Mouse (Mus musculus): ENCODE measurements around the gene Gap43.
"Not testable (repeated sequence)": the region's sequence is repeated elsewhere in the genome, so short reads cannot be mapped to it uniquely, and the experiment has no call there.

The Gap43 gene

DNA sequence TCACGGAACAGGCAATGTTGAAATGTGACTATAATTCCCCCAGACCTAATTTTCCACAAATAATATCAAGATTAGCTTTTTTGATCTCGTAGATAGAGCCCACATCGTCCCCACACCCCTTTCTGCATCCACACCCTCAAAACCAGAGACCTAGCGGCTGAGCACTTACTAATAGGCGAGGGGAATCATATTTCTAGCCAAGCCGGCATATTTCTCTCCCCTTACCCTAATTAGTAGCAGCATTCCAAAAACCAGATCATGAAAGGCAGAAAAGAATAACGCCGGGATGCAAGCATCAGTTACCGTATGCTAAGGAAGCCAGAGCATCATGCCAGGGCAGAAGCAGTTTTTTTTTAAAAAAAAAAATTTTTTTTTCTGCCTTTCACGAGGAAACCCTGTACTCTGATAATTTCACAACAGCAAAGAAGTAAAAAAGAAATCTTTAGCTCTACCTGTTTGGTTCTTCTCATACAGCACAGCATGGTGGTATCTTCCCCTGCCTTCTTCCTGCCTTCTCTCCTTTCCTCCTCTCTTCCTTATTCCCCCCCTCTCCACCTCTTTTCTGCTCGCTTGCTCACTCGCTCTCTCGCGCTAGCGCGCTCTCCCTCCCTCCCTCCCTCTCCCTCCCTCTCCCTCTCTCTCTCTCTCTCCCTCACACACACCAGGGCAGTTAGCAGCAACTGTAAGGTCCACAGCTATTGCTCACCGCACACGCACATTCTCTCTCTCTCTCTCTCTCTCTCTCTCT, at the start of gene Gap43:
Gene Gap43, minus strand, starts transcription at position 631 of the 748 bp plus-strand sequence.
- DNase-seq (ENCODE audit: low read depth, low spot score) = no peak

DNA sequence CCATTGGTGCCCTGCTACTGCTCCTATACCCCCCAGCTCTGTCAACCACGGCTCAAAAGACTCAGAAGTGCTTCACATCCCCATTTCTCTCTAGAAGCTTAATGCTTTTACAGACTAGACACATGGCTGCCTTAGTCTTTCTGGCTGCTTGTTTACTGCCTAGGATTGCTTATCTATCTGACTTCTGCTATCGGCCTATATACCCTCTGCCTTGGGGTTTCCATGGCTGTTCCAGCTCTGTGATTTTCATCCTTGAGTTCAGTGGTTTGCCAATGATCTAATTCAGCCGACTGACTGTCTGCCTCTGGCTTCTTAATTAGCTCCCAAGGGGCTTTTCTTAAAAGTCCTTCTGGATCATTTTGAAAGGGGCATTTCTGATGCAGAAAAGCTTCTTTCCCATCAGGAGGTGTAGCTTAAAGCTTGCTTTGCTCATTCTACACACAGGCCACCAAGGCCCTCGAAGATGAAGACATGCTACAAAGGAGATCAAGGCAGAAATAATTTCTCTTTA, 40.9 kb upstream of the Gap43 start:
- no peak for DNase-seq (ENCODE audit: low read depth, low spot score)

DNA sequence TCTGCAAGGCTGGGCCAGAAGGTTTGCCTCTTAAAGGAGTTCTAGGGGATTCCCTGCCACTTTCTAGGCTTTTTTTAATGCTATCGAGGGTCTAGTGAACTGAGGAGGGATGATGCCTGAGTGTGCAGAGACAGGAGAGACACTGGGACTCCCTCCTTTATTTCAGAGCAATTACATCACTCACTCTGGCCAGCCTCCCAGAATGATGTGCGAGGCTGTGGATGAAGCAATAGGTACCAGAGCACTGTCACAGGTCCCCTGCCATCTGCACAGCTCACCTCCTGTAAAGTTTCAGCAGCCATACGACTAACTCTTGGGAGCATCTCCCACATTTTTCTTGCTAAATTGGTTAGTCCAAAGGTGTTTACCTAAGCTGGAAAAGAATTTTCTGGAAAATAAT, 40.2 kb upstream of the Gap43 start:
- DNase-seq (ENCODE audit: low read depth, low spot score) = no peak

DNA sequence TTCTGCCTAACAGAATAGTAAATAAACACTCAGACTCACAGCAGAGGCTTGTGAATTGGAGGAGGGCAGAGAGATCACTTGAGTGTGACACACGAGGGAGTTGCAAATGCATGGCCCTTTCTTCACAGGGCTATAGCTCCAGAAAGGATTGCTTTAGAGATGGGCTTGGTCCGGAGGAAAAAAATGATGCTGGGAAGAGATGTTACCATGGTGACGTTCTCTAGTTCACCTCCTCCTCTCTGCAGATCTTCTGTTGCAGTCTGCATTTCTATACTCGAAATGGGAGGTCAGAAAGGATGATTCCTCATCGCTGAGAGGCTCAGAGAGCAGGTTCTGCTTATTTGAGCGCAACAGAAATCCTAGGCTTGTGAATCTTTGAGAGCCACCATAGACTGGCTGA, 29.7 kb upstream of the Gap43 start:
- DNase-seq (ENCODE audit: low read depth, low spot score) = no peak

DNA sequence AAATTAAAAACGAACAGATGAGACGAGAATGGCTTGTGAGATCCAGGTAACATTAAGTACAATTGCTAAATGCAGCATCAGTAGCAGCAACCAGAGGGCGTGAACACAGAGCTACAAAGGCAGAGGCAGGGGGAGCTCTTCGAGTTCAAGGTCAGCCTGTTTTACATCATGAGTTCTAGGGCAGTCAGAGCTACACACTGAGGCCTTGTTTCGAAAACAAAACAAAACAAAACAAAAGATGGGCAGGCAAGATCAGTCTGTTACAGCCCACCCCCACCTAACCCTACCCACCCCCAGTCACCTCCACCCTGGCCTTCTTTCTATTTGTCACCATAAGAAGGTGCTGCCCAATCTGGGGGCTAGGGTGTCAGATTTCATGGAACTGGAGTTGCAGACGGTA, 28.9 kb upstream of the Gap43 start:
- peak; percentile 5 for DNase-seq (ENCODE audit: low read depth, low spot score)

DNA sequence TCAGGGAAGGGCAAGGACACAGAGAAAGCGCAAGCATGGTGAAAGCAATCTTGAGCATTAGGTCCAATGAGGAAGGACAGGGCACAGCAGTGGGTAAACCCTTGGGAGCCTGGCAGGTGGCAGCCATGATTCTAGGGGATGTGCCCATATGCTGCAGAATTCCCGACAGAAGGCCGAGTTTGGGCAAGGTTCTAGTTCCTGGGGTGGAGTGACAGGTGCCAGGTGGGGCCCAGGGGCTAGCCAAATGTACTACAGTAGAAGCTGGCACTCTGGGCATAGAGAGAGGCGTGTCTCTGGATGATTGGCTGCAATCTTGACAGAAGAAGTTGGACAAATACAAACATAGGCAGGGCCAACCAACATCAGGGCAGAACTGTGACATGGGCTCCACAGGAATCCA, 19.6 kb upstream of the Gap43 start:
- no peak for DNase-seq (ENCODE audit: low read depth, low spot score)

DNA sequence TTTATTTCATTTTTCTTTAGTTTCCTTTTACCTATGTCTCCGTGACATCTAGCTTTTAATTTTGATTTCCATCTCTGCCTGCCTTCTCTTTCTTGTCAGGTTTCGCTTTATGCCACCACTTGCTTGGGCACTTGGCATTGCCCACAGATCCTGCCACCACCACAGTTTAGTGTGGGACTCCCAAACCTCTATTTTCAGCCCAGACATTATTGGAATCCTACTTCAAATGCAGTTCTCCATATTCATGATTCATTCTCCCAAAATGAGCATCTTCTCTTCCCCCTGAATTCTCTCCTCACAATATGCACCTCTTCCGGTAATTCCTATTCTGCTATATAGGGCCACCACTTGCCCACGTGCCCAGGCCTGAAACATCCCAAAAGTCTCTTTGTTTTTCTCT, 17.6 kb upstream of the Gap43 start:
- DNase-seq (ENCODE audit: low read depth, low spot score) = no peak

DNA sequence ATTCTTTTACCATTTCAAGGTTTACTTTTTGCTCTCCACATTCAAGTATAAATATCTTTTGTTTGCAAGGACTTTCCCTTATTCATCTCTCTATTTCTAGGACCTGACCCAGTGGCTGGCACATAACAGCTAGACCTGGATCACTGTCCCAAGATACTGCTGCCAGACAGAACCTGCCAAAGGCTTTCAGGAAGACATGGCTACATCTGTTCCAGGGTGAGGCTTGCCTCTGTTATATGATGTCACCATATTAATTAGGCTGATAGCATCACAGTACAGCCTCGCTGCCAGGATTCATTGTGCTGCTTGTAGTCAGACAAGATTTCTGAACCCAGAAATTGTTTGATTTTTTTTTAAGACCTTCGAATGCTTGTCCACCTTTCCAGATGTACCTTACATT, 9.6 kb upstream of the Gap43 start:
- DNase-seq (ENCODE audit: low read depth, low spot score) = no peak

DNA sequence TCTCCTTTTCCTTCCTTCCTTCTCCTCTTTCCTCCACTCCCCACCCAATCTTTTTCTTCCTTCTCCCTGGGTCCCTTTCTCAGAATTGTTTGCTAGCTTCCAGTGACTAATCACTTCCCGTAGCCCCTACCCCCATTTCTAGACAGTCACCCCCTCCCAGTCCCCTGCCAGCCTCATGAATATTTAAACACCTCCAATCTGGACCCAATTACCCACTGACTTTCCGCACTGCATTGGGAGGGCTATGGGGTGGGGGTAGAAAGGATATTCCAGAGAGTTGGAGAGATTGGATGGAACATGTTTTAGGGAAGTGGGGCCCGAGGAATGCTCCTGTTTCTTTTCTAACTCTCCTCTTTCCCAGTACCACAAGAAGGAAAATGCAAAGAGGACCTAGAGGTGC, 414 bp upstream of the Gap43 start:
- not testable (repeated sequence) for DNase-seq (ENCODE audit: low read depth, low spot score)

DNA sequence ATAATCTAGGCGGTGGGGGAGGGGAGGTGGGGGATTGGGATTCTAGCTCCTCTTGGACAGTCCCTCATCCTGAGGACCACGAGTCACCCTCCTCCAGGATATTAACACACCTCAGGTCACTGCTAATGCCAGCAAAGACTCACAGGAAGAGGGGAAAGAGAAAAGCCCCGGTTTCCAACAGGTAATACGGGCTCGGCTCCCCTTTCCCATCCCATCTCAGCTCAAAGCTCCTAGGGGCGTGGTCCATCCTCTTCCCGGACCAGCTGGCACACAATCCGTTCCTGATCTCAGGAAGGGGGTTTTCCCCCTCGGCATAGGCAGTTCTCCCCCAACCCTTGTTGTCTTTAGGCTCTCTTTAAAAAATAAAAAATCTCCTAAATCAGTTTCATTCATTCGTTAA, 939 bp downstream of the Gap43 start:
- DNase-seq (ENCODE audit: low read depth, low spot score) = no peak

DNA sequence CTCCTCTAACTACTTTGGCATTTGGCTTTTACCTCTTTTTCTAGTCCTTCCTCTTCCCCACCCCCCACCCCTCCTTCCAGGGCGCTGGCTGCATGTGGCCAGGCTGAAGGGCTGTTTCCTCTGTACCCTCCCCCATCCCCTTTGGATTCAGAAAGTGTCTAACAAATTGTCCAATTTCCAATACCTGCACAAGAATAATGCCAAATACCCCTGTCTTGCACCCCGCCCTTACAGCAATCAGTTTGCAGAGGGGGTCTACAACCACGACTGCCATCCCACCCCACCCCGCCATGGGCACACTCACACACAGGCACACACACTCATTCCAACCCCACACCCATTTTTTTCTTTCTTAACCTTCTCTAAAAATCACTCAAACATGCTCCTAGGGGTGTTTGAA, 1.5 kb downstream of the Gap43 start:
- DNase-seq (ENCODE audit: low read depth, low spot score) = no peak

DNA sequence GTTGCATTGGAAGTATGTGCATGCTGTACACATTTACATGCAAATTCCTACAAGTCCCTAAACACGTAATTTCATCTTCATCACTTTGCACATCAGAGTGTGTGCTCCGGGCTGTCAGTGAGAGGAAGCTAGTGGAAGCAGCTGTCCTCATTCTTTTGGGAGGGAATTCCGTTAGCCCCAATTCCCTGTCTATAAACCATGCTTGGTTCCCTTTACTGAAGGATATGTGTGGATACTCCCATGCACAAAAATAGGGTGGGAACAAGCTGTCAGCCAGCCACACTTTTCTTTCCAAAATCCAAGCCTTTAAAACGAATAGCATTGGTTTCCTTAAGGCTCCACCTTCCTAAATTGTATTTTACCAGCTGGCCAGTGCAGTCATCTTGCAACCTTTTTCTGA, 2.1 kb downstream of the Gap43 start:
- no peak for DNase-seq (ENCODE audit: low read depth, low spot score)

DNA sequence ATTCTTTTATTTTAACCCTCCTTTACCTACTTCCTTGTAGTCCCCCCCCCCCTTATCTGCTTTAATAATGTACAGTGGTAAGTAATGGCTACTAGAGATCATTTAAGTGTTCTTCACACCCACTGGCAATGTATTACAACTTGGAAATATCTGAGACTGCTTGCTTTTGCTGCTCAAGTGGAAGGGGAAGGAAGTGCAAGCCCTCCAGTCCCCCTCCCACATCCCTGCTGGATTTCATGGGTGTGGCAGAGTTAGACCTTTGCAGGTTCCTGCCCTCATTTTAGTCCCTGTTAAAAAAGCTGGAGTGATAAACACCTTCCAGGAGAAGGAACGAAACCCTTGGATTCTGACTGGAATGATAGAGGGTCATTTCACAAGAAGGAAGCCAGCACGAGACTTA, 2.8 kb downstream of the Gap43 start:
- DNase-seq (ENCODE audit: low read depth, low spot score) = no peak

DNA sequence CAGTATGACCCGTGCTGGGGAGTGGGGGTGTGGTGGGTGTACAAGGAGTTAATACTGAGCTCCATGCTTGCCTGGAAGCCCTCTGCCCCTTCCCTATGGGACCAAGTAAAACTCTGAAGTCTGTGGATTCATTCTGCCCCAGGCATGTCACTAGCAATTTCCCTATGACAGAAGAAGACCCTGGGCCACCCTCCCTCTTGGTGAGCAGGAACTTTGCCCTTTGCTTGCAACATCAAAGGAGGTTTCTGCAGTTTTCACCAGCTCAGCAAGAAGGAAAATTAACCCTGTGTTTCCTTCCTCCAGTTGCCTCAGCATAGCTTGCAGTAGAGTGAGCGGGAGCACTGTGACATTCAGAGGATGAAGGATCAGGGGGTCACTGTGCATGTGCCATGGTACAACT, 3.8 kb downstream of the Gap43 start:
- no peak for DNase-seq (ENCODE audit: low read depth, low spot score)

DNA sequence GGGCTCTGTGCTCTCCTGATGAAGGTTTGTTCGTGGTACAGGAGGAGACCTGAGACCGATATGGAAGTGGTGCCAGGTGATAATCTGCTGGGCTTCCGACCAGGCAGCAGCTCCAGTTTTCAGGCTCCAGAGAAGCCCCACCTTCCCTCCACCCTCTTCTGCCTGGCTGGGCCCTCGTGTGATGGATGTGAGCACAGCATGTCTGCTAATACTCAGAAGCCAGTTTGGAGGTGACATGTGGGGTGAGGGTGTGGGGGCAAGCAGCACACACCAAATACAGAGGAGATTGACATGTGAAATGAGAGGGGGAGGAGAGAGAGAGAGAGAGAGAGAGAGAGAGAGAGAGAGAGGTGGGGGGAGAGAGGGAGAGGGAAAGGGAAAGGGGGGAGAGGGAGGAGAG, 8.1 kb downstream of the Gap43 start:
- DNase-seq (ENCODE audit: low read depth, low spot score) = no peak

DNA sequence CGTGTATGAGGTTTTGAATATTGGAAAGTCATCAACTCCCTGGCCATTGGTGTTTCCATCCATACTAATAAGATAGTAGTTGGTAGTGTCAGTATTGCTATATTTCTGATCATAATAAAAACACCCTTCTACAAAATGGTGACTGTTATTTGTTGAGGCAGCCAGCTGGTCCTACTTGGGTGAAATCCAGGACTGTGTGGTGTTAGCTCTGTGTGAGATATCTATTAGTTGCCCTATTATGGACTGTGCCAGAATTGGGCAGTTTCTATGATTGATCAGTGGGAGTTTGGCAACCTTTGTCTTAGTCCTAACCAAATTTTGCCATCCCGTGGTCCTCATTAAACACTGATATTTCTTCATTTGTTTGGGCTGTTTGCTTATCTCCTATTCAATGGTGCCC, 14.3 kb downstream of the Gap43 start:
- no peak for DNase-seq (ENCODE audit: low read depth, low spot score)

DNA sequence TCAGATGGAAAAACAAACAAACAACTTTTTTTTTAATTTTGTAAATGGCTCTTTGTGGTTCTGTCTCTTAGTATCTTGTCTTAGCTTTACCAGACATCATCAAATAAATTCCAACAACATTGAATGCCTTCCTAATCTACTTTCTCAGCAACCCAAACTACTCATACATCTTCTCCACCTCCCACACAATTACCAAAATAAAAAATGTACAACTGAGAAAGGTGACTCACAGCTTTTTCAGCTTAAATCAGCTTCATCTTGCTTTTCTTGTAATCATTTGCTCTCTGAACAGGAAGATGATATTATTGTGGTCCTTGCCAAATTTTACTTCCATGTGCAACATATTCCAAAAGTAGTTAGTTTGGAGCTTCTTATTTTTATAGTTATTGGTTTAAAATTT, 14.9 kb downstream of the Gap43 start:
- no peak for DNase-seq (ENCODE audit: low read depth, low spot score)

DNA sequence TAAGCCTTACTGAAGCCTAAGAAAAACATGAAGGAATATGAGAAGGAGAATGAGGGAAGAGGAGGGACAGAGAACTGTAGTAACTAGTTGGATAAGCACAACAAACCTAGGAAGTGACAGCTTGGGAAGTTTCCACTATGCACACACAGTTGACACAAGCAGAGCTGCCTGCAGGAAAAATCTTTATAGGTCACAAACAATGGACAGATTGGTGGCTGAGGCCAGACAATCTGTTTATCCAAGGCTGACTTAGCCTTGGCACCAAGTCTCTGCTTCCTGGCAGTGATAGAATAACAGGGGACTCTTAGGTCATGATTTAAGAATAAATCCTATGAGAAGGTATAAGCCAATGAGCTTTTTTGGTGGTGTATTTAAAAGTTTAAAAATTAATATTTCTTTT, 20.6 kb downstream of the Gap43 start:
- DNase-seq (ENCODE audit: low read depth, low spot score) = no peak

DNA sequence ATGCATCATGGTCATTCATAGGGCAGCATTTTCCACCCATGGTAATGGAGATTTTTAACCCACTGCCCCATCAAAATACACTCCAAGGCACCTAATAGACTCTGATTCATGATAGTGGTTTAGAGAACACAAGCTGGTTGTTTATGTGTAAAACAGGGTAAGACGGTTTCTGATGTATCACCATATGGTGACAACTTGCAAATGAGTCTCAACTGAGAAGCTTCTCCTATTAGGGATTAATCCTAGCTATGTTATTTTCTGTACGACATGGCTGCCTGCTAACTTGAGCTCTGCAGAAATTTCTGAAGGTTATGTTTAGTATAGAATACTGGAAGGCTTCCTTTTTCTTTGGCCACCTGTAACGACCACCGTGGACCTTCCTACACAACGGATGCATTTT, 21.1 kb downstream of the Gap43 start:
- DNase-seq (ENCODE audit: low read depth, low spot score) = no peak

DNA sequence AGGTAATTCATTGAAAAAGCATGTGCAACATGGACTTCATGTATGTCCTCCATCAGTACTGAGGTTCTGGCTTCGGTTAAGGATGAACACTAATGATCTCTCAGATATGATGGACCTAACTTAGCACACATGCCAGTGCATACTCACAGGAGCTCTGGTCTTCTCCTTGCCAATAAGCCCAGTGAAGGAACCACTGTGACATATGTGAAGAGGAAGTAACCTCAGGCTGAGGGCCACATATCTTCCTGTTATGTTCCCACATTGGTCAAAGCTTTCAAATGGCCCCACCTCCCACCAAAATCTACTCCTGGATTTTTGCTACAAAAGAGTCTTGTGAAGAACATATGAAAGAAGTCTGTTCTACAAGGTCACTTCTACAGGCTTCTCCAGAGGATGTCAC, 28.3 kb downstream of the Gap43 start:
- DNase-seq (ENCODE audit: low read depth, low spot score) = no peak

DNA sequence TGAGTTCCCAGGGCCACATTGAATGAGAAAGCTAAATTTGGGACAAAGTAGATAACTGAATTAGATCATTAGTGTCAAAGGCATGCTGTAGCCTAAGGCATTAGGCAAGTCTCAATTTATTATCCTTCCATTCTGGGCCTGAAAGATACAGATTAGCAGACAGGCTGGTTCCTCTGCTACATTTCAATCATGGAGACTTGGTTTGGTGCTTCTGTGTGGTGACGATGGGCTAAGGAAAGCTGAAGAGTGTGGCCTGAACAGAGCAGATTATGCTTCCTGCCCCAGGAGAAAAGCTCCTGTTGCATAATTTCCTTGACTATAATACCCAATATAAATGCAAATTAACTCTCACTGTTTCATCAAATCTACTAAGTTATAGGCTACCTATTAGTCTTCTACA, 31.7 kb downstream of the Gap43 start:
- DNase-seq (ENCODE audit: low read depth, low spot score) = no peak

DNA sequence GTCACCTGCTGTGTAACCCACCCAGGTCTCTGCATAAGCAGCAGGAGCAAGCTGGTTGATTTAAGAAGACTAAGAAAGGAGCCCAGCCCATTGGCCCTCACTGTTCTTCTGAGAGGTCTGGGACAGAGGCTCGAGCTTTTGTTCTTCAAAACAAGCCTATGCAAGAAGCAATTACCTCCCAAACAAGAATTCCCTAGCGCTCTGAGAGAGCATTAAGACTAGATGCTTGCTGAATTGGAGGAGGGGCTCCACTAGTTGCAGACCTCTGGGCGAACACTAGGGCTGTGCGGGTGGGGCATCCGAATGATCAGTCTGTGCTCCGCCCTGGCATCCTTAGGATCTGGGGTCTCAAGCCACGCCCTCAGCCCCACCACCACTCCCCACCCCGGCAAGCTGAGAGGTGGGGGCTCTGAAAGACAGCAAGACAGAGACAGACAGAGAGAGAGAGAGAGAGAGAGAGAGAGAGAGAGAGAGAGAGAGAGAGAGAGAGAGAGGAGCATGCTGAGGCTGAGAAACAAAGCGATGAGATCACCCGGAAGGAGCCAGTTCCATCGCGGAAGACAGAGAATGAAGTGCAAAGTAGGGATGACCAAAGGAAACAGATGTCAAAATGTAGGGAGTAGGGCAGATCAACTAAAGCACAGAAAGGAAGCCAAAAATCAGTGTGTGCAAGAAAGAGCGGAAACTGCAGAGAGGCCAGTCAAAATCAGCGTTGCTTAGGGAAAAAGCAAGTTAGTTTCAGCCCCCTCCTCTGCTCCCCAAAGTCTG, 34.3 kb downstream of the Gap43 start:
- peak; percentile 74 for DNase-seq (ENCODE audit: low read depth, low spot score)

DNA sequence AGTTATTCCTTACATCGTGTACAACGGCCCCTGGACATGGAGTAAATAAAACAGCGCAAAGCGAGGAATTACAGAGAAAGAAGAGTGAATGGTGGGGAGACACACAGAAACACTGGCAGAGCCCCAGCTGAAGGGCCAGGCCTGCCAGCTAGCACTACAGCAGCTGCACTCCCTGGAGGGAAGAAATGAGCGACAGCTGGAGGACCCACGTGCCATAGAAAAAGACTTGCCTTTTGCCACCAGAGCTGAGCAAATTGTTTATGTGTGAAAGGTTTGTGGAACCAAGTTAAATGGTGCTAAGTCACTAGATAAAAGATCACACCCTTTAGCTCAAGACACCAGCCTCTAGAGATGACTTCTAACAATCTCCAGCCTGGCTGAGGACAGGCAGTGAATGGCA, 37.0 kb downstream of the Gap43 start:
- no peak for DNase-seq (ENCODE audit: low read depth, low spot score)

All from WW6 (cell line).